Mouse (Mus musculus) adrenal gland, adult 18-20 months (tissue): ENCODE data around the gene Oog1. TPM values are rescaled to one million over a fixed set of nuclear protein-coding genes. Genes with fewer than 3 reads are reported as not detected.
"Not testable (repeated sequence)": the region's sequence is repeated elsewhere in the genome, so short reads cannot be mapped to it uniquely, and the experiment has no call there.

Experiments
- DNase-seq, 2 experiments: peaks; one replicate each; pipeline ENCODE4 v3.0.0; 2021 to 2022; ENCODE audit warnings: low spot score in 2 of 2
- long read RNA-seq, 2 experiments: library from polyadenylated mRNA; stranded (forward); transcript quantifications; one replicate each; pipeline ENCODE4 v2.0.0; 2021
- total RNA-seq, 2 experiments: library from RNA; stranded (reverse); gene quantifications; 1 replicate in 1 of 2; 2 replicates in 1 of 2; pipeline ENCODE4 v1.2.3; 2021

Gene Oog1
- total RNA-seq: not detected
- long read RNA-seq, experiment 1: 0 reads
- long read RNA-seq, experiment 2: 0 reads

GRCm38 (mm10) chr12:87602388-87602787, at the start of gene Oog1:
TSS of gene Oog1 (plus strand) at chr12:87602688.
- DNase-seq: not testable (repeated sequence)

- DNase-seq: not testable (repeated sequence)
Measured at GRCm38 (mm10) chr12:87601388-87601787, 1.1 kb upstream of the Oog1 start.

GRCm38 (mm10) chr12:87618569-87618968, 16.1 kb downstream of the Oog1 start, which contains the start of gene Gm4027:
TSS of gene Gm4027 (plus strand) at chr12:87618869.
- not testable (repeated sequence) for DNase-seq

- not testable (repeated sequence) for DNase-seq
Measured at GRCm38 (mm10) chr12:87644520-87644919, 42.0 kb downstream of the Oog1 start, which contains the start of gene Gm16381. TSS of gene Gm16381 (minus strand) at chr12:87644620.

DNA sequence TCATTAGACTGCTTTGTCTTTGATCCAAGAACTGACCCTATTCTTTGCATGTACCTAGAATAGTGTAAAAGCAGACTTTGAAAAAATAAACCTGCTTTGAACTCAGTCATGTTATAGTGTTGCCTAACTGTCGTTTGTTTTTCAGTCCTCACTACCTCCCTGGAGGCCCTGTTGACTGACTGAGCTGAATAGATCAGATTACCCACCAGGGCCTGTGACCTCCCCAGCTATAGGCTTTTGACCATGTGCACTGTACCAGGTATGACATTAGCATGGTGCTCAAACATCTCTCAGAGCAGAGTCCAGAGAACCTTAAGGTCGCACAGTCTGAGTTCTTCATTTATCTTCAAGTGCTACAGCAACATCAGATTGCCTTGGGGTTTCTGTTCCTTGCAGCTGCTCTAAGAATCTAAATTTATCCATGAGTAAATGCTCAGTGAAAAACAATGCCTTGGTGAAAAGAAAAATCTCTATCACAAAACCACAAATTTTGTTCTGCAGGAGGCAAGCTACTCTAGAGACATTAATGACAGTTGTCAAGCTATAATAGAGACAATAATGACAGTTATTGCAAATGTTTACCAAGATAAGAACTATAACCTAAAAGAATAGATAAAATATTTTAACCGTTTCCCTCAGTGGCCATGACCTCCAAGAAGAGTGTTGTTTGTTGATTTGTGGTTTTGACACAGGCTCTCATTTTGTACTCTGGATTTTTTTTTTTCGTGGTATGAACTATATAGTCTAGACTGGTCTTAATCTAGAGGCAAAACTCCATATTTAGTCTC, 50.6 kb downstream of the Oog1 start:
- not testable (repeated sequence) for DNase-seq

Other genes with a start within 250 kb of the Oog1 start
- gene Sptlc2, start 214.3 kb upstream of the Oog1 start, total RNA-seq: 100 to 1,000 TPM; 124 to 260 TPM
- gene Slirp, start 158.8 kb upstream of the Oog1 start, total RNA-seq: 100 to 1,000 TPM; 163 to 186 TPM
- 10 to 100 TPM; 24.9 to 25.1 TPM for gene Alkbh1, start 158.7 kb upstream of the Oog1 start, total RNA-seq
- gene Snw1, start 130.4 kb upstream of the Oog1 start, total RNA-seq: 10 to 100 TPM; 64.8 to 70.6 TPM
- not detected for gene Gm5788, start 108.0 kb upstream of the Oog1 start, total RNA-seq
- gene Gm8300, start 88.4 kb upstream of the Oog1 start, total RNA-seq: not detected
- gene Gm4027, start 16.2 kb downstream of the Oog1 start, total RNA-seq: not detected
- gene Gm16381, start 41.9 kb downstream of the Oog1 start, total RNA-seq: not detected
- gene Gm21319, start 173.1 kb downstream of the Oog1 start, total RNA-seq: not detected
- not detected for gene Gm21936, start 192.8 kb downstream of the Oog1 start, total RNA-seq
- gene BB287469, start 213.9 kb downstream of the Oog1 start, total RNA-seq: not detected
- not detected for gene Gm2001, start 239.7 kb downstream of the Oog1 start, total RNA-seq